Mouse (Mus musculus) retina, adult 2 months (tissue): ENCODE measurements around the gene St3gal6.
"Not testable (repeated sequence)": the region's sequence is repeated elsewhere in the genome, so short reads cannot be mapped to it uniquely, and the experiment has no call there.

ENCODE experiments used
- DNase-seq: peaks from one replicate; pipeline ENCODE4 v3.0.0-alpha.2; 2012; ENCODE audit warnings: low read depth, low spot score

Gene St3gal6

DNA sequence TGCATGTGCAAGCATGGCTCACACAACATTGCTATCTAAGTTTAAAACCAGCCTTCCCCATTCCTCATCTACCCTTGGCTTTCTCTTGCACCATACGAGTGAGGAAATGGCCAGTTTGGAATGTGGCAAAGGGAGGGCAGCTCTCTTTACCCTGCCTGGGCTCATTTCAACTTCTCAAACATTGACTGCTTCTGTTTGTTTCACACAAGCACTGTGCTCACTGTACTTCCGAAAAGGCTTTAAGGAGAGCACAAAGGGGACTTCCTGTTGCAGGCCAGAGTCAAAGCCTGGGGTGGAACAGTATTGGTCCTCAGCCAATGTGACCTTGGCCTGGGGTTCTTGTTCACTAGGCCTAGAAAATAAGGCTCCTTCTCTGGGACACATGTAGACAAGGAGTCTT is 47.7 kb downstream of the St3gal6 start:
- DNase-seq = no peak

DNA sequence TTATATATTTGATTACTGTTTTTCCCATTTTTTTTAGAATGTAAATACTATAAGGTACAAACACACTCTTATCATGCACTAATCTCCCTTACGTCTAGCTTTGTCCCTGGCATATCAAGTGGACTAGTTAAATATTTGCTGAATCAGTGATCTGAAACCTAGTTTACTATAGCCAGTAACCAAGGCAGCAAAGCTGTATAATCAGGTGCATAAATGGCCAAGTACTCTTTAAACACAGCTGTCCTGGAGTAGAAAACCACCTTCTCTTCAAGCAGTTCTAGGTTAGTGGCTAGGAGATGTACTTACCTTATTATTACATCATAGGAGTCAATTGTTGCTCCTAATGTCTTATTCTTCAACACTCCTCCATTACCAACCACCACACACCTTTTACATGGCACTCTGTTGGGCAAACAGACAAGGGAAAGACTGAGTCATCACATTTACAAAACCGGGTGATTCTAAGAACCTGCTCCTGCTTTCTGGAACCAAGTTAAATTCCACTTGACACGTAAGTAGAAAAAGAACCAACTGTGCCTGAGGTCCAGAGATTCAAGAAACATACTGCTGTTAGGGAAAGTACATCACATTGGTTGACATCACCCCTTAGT is 48.4 kb downstream of the St3gal6 start:
- DNase-seq = no peak

DNA sequence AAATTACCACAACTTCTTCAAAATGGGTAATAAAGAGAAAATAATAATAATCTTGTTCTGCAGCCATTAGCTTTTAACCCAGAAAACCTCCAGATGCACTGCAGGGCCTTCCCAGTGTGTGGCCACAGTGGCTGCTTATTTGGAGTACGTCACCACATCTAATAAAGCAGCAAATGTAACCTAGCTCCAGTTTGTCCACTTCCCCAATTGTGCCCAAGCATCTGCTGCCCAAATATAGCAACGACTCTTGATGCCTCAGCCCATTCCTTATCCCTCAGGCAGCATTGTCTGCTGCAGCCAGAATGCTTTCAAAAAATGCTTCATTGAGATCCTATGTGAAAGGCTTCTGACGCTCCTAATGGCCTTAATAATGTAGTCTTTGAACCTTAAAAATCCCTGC is 49.2 kb downstream of the St3gal6 start:
- DNase-seq = no peak

DNA sequence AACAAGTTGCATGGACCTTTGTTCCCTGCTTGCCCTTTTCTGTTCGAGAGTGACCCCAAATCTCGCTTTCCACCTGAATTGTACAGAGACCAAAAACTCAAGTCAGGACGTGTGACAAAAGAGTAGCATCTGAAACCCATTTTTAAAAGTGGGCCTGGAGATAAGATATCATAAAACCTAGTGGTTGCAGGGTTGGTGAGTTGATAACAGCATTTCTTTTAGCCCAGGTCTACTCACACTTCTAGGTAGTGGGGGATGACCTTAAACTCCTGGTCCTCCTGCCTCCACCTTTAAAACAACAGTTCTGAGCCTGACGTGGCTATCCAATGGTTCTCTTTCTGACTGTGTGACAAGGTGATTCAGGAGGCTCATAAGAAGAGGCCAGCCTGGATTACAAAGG is 53.2 kb downstream of the St3gal6 start:
- DNase-seq = no peak

DNA sequence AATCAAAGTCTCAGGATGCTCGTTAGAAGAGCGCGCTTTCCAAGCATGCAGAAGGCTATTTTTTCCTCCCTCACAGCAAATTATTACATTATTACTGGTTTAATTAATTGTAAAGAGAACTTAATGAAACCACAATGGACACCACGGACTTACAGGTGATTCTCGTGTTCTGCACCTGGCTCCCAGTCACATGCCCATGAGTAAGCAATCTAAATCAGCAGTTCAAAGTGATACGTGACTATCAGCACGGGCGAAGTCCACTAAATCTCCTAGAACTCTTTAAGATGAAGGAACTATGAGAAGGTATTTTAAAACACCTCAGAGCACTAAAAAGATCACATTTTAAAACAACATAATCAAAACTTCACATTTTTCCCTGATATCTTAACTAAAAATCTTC is 54.0 kb downstream of the St3gal6 start:
- no peak for DNase-seq

DNA sequence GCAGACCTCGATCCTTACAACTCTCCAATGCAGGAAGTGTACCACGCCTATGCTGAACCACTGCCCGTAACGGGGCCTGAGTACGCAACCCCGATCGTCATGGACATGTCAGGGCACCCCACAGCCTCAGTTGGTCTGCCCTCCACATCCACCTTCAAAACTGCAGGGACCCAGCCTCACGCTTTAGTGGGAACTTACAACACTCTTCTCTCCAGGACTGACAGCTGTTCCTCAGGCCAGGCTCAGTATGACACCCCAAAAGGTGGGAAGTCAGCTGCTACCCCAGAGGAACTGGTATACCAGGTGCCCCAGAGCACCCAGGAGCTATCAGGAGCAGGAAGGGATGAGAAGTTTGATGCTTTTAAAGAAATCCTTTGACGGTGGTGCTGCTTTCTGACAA is 58.6 kb downstream of the St3gal6 start:
- no peak for DNase-seq

DNA sequence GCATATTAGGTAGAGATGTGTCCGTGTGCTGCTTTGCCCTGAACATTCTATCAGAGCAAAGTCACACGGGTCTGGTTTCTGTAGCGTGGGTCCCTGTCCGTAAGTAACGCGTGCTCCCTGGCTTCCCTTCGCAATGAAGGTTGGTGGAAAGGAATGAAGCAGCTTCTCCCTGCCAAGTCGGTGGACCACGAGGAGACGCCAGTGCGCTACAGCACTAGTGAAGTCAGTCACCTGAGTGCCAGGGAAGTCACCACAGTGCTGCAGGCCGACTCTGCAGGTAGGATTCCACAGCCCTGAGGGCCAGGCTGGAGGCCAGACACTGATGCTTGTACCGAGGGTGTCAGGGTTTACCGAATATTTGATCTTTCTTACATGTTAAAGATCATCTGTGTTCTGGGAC is 60.0 kb downstream of the St3gal6 start:
- DNase-seq = no peak

DNA sequence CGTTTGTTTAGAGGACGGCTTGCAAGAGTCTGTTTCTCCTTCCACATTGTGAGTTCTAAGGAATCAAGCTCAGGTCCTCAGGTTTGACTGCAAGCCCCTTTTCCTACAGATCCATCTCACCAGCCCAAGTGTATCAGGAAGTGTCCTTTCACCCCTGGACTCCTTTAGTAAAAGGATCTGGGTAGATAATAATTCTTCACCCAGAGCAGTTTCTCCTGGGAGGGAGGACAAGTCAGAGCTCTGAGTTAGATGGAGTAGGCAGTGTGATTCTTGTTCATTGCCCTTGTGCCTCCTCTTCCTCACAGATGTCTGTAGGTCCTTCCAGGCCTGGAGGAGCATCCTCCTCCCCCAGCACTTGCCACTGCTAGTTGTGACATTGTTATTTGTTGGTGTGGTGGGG is 61.5 kb downstream of the St3gal6 start:
- no peak for DNase-seq

DNA sequence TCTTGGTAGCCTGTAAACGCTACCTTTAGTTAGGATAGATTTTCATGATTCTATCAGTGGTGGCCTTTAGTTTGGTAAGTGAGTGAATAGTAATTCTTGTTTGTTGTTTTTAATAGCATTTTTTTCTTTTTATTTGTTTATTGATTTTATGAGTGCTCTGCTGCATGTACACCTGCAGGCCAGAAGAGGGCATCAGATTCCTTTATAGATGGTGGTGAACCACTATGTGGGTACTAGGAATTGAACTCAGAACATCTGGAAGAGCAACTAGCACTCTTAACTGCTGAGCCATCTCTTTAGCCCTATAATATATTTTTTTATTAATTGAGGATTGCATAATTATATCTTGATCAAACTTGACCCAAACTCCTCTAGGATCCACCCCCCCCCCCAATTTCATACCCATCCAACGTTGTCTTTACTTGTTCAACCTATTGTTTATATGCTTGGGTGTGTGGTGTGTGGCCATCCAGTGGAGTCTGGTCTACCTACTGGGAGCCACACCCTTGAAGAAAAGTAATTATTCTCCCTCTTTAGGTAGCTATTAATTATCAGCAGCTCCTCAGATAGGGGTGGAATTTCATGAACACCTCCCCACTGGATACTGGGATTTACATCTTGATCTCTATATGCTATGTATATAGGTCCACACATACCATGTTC is 62.1 kb downstream of the St3gal6 start:
- no peak for DNase-seq

DNA sequence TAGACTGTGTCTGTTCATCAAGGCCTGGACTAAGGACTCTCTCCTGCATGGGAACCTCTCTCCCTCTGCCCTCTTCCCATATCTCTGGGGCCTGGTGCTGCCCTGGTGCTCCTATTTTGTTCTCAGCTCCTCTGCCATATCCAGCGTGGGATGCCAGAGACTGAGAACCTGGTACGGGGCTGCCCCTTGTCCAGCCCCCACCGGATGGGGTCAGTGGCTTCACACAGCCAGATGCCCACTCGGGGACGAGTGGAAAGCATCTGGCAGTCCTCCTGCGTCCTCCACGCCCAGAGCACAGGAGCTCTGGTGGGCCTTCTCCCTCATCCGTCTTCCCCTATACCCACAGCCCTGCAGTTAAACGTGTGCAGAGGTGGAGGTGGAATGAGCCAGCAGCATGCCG is 63.7 kb downstream of the St3gal6 start:
- no peak for DNase-seq

DNA sequence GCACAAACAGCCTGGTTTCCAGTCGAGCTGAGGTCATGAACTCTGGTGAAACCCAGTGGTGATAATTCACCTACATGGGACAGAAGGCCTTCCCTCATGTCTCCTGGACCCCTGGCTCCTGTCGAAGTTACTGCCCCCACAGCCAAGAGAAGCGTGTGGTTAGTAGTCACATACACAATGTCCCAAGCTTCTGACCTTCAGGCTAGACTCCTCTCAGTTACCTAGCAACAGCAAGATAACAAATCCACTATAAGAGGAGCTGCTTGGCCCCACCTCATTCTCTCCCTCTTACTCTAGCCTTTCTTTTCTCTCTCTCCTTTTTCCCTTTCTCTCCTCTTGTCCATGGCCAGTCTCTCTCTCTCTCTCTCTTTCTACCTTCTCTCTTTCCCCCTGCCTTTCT is 64.1 kb downstream of the St3gal6 start:
- not testable (repeated sequence) for DNase-seq

DNA sequence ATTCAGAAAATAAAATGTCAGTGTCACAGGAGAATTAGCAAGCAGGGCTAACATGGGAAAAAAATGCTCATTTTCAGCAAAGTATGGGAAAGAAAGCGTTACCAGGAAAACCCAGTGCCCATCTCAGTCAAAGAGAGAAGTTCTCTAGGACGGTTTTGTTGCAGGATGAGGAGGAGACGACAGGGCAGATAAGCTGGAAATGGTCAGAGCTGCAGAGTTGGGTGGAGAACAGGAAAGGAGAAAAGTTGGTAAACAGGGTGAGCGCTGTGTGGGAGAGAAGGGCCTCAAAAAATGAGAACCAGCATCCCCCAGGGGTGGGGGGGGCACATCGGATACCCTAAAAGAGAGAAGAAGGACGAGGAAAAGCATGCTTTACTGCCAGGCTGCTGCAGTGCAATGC is 67.1 kb downstream of the St3gal6 start:
- no peak for DNase-seq

DNA sequence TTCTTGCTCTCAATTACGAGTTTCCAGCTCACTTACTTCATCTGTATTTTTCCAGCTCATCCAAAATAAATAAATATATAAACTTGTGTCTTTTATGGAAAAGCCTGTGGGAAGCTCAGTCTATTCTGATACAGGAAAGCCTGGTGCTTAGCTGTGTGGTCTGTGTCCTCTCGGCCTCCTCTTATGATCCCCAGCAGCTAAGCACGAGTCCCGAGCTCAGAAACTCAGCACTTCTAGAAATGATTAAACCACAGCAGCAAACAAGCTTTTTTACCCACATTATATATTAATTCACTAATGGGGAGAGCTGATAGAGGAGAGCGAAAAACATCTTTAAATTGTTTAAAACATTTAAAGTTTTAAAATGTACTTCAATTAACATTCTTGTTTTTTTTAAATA is 67.6 kb downstream of the St3gal6 start:
- DNase-seq = no peak

DNA sequence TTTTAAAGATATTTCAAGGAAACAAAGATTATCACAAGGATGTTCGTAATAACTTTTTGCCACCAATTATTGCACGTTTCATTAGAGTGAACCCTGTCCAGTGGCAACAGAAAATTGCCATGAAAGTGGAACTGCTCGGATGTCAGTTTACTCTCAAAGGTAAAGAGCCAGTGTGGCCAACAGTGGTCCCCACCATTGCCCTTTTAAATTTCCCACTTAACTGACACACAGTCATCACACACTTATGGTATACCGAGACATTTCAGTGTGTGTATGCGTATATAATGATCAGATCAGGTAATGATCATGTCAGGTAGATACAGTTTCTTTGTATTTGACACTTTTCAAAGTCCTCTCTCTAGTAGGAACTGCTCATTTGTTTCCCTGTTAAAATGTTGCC is 68.9 kb downstream of the St3gal6 start:
- DNase-seq = no peak

DNA sequence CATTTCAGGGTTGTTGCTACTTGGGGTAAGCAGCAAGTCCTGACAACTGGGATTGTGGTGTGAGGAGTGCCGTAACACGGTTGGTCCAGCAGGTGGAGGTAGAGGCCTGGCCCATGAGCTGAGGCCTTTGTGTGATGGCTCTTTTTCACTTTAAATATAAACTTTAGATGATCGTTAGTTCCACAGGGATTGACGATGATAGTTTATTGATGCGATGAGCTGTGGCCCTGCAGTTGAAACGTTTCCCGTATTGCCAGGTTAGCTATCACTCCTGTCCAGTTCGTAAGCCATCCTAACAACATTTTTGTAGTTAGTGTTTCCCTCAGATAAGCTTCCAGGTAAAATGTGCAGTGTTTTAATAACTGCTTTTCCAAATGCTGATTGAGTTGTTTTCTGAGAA is 69.4 kb downstream of the St3gal6 start:
- DNase-seq = no peak

DNA sequence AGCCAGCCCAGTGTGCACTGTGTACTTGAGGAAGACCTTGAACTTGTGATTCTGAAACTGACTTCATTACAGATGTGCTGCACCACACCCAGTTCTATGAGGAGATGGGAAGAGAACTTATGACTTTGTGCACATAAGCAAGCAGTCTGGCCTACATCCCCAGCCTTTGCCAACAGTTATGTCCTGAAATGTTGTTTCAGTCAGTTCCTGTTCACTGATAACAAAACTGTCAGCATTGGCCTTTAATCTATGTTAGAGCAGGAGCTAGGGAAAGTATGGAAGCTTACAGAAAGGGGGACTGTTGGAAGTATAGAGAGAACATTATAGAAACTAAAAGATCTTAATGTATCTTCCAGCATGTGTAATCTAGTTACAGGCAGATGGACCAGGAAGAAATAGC is 70.2 kb downstream of the St3gal6 start:
- DNase-seq = no peak

DNA sequence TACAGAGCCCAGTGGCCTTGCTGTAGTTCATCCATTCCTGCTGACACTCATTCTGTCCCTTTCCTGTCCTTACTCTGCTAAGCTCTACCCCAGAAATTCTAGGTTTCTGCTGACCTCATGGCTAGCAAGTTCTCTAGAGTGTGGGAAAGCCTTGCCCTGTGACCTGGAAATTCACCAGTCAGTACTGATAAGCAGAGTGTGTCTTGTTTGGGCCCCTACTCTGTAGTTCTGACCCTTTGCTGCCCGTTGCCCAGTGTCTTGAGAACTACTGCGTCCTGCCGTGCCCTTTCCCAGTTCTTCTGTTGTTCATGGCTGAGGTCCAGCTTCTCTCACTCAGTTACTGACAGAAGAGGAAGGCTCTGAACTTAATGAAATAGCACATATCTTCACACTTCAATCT is 70.9 kb downstream of the St3gal6 start:
- DNase-seq = no peak

DNA sequence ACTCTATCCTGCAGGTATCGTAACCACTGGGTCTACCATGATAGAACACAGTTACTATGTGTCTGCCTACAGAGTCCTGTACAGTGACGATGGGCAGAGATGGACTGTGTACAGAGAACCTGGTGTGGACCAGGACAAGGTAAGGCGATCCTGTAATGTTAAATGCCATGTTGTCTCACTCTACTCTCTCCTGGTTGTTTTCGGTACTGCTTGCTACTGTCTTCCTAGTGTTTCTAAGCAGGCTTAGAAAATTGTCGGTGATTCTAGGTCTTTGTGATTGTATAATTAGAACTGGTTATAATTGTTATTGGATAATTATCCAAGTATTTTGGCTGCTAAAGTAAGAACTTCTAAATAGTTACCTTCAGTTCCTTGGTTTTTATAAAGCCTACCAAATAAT is 72.4 kb downstream of the St3gal6 start:
- DNase-seq = no peak

DNA sequence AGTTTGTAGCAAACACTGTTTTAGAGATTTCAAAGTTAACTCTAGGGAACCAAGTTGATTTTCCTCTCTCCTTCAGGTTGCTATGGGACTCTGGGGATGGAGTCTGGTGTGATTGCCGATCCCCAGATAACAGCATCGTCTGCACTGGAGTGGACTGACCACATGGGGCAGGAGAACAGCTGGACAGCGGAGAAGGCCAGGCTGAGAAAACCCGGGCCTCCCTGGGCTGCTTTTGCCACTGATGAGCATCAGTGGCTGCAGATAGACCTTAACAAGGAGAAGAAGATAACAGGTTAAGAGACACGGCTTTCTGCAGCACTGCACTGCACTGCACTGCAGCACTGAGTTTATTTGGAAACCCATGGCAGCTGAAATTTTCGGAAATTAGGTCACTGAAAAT is 73.4 kb downstream of the St3gal6 start:
- no peak for DNase-seq

DNA sequence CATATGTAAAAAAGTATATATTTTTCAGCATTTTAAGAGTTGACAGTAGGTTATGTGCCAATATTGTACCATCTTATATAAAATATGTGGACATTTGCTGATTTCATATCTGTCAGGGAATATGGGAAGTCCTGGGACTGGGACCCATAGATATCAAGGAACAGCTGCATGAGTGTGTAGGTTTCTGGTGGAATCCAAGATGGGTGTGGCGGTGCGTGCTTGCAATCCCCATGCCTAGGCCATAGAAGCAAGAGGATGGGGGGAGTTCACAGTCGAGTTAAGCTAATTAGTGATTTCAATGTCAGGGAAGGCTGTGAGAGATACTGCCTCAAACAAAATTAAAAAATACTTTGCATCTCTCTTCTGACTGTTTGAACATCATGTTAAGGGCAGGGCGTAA is 75.0 kb downstream of the St3gal6 start:
- no peak for DNase-seq

DNA sequence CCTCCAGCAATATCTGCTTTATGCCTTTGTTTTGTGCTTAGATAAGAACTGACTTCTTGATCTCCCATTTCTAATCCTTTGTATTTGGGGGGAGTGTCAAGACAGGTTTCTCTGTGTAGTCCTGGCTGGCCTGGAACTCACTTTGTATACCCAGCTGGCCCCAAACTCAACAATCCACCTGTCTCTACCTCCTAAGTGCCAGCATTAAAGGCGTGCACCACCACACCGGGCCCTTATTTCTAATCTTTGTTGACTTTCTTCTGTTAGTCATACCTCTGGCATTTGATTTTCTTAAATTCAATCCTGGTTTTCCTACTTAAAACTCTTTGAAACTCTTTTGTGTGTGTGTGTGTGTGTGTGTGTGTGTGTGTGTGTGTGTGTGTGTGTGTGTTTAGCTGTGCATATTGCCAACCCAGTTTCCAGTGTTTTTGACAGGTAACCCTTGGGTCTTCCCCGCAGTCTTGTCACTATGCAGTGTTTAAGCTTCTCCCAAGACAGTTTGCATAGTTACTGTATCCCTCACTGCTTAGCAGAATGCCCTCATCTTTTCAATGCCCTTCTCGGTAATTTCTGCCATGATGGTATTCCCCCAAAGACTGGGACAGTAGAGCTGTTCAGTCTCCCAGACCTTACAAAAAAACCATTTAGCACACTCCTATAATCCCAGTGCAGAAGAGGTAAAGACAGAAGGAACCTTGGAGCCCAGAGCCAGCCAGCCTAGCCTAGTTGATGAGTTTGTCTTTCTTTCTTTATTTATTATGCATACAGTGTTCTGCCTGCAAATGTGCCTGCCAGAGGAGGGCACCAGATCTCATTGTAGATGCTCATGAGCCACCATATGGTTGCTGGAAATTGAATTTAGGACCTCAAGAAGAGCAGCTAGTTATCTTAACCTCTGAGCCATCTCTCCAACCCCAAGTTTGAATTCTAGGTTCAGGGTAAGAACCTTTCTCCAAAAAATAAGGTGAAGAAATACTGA is 77.5 kb downstream of the St3gal6 start:
- DNase-seq = no peak

DNA sequence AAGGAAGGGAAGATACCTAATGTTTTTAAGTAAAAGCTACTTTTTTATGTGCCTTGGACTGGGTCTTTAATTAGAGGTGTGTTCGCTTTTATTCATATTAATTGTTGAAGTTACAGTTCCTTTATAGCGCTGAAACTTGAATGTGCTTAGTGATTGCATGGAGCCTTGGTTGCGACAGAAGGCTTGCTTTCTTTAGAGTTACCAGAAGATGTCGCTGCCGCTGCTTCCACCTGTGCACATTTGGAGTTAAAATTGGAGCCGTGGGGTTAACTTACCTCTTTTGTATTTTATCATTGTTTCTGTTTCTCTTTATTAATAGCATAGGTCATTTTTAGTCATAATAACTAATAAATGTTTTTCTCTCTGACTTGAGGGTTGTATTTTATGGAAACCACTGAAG is 79.3 kb downstream of the St3gal6 start:
- DNase-seq = no peak

DNA sequence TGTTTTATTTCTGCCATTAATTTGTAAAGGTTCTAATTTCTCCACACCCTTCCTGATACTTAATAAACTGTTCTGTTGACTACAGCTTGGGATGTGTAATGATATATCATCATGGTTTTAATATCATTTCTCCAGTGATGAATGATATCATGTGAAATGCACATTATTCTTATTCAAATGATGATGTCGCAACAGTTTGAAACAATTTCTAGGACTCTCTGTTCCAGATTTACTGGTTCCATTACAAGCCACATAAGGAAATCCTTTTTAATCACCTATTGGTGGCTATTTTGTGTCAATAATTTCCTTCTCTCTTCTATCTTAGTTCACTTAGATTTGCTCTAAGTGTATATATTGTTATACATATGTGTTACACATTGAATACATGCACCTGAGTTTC is 91.7 kb downstream of the St3gal6 start:
- no peak for DNase-seq
